Mouse (Mus musculus): ENCODE measurements around the gene Mettl13. TPM values are rescaled to one million over a fixed set of nuclear protein-coding genes. Genes with fewer than 3 reads are reported as not detected.

The Mettl13 gene
- polyA plus RNA-seq, 2 experiments: 17.0 to 17.9 TPM

DNA sequence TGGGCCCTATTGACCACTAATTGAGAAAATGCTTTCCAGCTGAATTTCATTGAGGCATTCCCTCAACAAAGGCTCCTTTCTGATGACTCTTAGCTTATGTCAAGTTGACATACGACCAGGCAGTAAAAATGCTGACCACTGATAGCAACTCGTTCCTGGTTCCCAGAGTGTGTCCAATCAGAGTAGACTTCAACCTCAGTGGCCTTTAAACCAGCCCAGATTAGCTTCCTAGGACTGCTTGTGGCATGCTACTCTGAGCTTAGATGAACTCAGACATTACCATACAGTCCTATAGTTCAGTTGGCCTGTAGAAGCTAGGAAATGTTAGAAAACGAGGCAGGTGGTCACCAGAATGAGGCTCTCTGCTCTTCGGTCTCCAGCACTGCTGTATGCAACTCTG lies 16.0 kb downstream of the Mettl13 start:
- no peak overlapping the region for H3K9ac ChIP-seq (ENCODE audit: low read depth, low read length, severe bottlenecking)
- no peaks in the 10 kb centered on the region for H3K27me3 ChIP-seq (ENCODE audit: control insufficient read depth, insufficient read depth, low read length)
- H3K27ac ChIP-seq (replicated peaks; ENCODE audit: low read depth, low read length): no peak overlapping the region
- ATAC-seq (ENCODE audit: low FRiP score, low read depth) (no peak), DNase-seq (ENCODE audit: low spot score) (no peak)
- no peaks in the 10 kb centered on the region for H3K4me1 ChIP-seq (ENCODE audit: control insufficient read depth, insufficient read depth, low read length)
- 64% methylated on average over 4 of the region's 4 CpGs for WGBS
- H3K36me3 ChIP-seq (ENCODE audit: control insufficient read depth, insufficient read depth, low read length): peaks cover 52% of the 10 kb centered on the region
- TF ChIP-seq POLR2A (IDR thresholded peaks at IDR 0.05; ENCODE audit: borderline replicate concordance, extremely low read depth, insufficient read depth, insufficient read length): no peak
- H3K9me3 ChIP-seq (ENCODE audit: control insufficient read depth, low read length): no peaks in the 10 kb centered on the region
- no peak overlapping the region for H3K4me2 ChIP-seq (replicated peaks; ENCODE audit: low read depth, low read length, severe bottlenecking)
- no peak overlapping the region for H3K4me3 ChIP-seq (replicated peaks; ENCODE audit: low read length)

DNA sequence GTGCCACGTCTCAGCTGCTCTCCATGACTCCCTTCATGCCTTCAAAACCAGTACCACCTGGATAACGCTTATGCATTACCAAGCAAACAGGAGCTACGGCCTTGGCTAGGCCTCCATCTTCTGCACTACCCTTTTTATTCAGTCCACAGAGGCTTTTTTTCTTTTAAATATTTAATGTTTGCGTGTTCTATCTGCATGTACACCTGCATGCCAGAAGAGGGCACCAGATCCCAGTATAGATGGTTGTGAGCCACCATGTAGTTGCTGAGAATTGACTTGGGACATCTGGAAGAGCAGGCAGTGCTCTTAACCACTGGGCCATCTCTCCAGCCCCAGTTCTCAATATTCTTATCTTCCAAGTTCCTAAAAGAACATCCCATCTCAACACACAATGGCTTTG lies 16.8 kb downstream of the Mettl13 start:
- TF ChIP-seq POLR2A (IDR thresholded peaks at IDR 0.05; ENCODE audit: borderline replicate concordance, extremely low read depth, insufficient read depth, insufficient read length): no peak
- DNase-seq (ENCODE audit: low spot score) (no peak), ATAC-seq (ENCODE audit: low FRiP score, low read depth) (no peak)
- Histone ChIP-seq H3K9ac (ENCODE audit: low read depth, low read length, severe bottlenecking) (no peak overlapping the region), H3K27ac (replicated peaks; ENCODE audit: low read depth, low read length) (no peak overlapping the region), H3K4me3 (replicated peaks; ENCODE audit: low read length) (no peak overlapping the region), H3K9me3 (ENCODE audit: control insufficient read depth, low read length) (no peaks in the 10 kb centered on the region), H3K27me3 (ENCODE audit: control insufficient read depth, insufficient read depth, low read length) (no peaks in the 10 kb centered on the region), H3K4me1 (ENCODE audit: control insufficient read depth, insufficient read depth, low read length) (no peaks in the 10 kb centered on the region), H3K36me3 (ENCODE audit: control insufficient read depth, insufficient read depth, low read length) (peaks cover 45% of the 10 kb centered on the region), H3K4me2 (replicated peaks; ENCODE audit: low read depth, low read length, severe bottlenecking) (no peak overlapping the region)
- WGBS: 72% methylated on average over 4 of the region's 4 CpGs

DNA sequence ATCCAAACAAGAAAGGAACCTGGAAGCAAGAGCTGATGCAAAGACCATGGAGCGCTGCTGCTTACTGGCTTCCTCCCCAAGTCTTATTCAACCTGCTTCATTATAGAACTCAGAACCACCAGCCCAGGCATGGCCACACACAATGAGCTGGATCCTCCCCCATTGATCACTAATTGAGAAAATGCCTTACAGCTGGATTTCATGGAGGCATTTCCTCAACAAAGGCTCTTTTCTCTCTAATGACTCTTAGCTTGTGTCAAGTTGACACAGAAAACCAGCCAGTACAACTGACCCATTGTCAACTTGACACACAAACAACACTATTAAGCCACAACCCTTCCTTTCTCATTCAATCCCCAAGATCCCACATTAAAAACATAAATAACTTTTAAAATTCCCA lies 17.7 kb downstream of the Mettl13 start:
- no peaks in the 10 kb centered on the region for H3K9me3 ChIP-seq (ENCODE audit: control insufficient read depth, low read length)
- H3K27me3 ChIP-seq (ENCODE audit: control insufficient read depth, insufficient read depth, low read length): no peaks in the 10 kb centered on the region
- DNase-seq (ENCODE audit: low spot score) (no peak), ATAC-seq (ENCODE audit: low FRiP score, low read depth) (no peak)
- peaks cover 36% of the 10 kb centered on the region for H3K36me3 ChIP-seq (ENCODE audit: control insufficient read depth, insufficient read depth, low read length)
- WGBS: 77% methylated on average over 1 of the region's 1 CpGs
- H3K4me2 ChIP-seq (replicated peaks; ENCODE audit: low read depth, low read length, severe bottlenecking): no peak overlapping the region
- H3K27ac ChIP-seq (replicated peaks; ENCODE audit: low read depth, low read length): no peak overlapping the region
- no peak overlapping the region for H3K9ac ChIP-seq (ENCODE audit: low read depth, low read length, severe bottlenecking)
- TF ChIP-seq POLR2A (IDR thresholded peaks at IDR 0.05; ENCODE audit: borderline replicate concordance, extremely low read depth, insufficient read depth, insufficient read length): no peak
- no peak overlapping the region for H3K4me3 ChIP-seq (replicated peaks; ENCODE audit: low read length)
- H3K4me1 ChIP-seq (ENCODE audit: control insufficient read depth, insufficient read depth, low read length): no peaks in the 10 kb centered on the region

DNA sequence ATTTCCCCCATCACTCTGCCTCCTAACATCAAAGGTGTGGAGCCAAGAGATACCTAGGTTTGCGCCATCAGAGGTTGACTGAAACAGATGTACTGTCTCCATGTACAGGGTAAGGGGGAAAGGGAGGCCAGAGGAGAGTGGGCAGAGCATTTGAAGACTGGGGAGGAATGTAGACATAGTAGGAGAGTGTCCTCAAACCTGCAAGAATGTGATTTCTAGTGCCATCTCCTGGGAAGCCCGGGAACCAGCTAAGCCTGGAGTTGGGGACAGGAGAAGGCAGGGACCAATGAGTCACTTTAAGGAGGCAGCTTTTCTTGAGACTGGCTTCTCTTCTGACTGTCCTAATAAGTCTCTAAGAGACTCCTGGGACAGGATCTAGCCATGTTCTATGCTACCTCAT lies 18.7 kb downstream of the Mettl13 start:
- Histone ChIP-seq H3K9ac (ENCODE audit: low read depth, low read length, severe bottlenecking) (no peak overlapping the region), H3K9me3 (ENCODE audit: control insufficient read depth, low read length) (no peaks in the 10 kb centered on the region), H3K4me3 (replicated peaks; ENCODE audit: low read length) (no peak overlapping the region), H3K27me3 (ENCODE audit: control insufficient read depth, insufficient read depth, low read length) (no peaks in the 10 kb centered on the region), H3K4me1 (ENCODE audit: control insufficient read depth, insufficient read depth, low read length) (no peaks in the 10 kb centered on the region), H3K27ac (replicated peaks; ENCODE audit: low read depth, low read length) (no peak overlapping the region), H3K36me3 (ENCODE audit: control insufficient read depth, insufficient read depth, low read length) (peaks cover 26% of the 10 kb centered on the region), H3K4me2 (replicated peaks; ENCODE audit: low read depth, low read length, severe bottlenecking) (no peak overlapping the region)
- WGBS: 58% methylated on average over 2 of the region's 2 CpGs
- DNase-seq (ENCODE audit: low spot score): no peak
- TF ChIP-seq POLR2A (IDR thresholded peaks at IDR 0.05; ENCODE audit: borderline replicate concordance, extremely low read depth, insufficient read depth, insufficient read length): no peak
- ATAC-seq (ENCODE audit: low FRiP score, low read depth): no peak

DNA sequence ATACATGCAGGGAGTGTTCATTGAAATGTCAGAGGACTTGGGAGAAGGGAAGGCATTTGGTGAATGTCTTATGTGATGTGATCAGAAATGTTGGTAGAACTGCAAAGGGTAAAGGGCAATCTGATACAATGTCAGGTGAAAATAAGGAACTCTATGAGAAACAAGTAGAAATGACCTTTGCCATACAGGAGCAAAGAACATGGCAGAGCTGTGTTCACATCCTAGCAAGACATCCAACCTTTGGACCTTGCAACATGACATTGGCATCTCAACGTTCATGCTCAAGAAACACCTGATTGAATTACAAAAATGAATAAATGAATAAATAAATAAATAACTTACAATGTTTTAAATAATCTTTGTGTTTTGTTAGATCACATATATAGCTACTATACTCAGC lies 33.2 kb downstream of the Mettl13 start:
- Histone ChIP-seq H3K4me2 (replicated peaks; ENCODE audit: low read depth, low read length, severe bottlenecking) (no peak overlapping the region), H3K4me3 (replicated peaks; ENCODE audit: low read length) (no peak overlapping the region), H3K27ac (replicated peaks; ENCODE audit: low read depth, low read length) (no peak overlapping the region), H3K36me3 (ENCODE audit: control insufficient read depth, insufficient read depth, low read length) (no peaks in the 10 kb centered on the region), H3K4me1 (ENCODE audit: control insufficient read depth, insufficient read depth, low read length) (no peaks in the 10 kb centered on the region), H3K9ac (ENCODE audit: low read depth, low read length, severe bottlenecking) (no peak overlapping the region), H3K9me3 (ENCODE audit: control insufficient read depth, low read length) (no peaks in the 10 kb centered on the region), H3K27me3 (ENCODE audit: control insufficient read depth, insufficient read depth, low read length) (no peaks in the 10 kb centered on the region)
- no peak for TF ChIP-seq POLR2A (IDR thresholded peaks at IDR 0.05; ENCODE audit: borderline replicate concordance, extremely low read depth, insufficient read depth, insufficient read length)
- DNase-seq (ENCODE audit: low spot score) (no peak), ATAC-seq (ENCODE audit: low FRiP score, low read depth) (no peak)
- WGBS: 93% methylated on average over 1 of the region's 1 CpGs

DNA sequence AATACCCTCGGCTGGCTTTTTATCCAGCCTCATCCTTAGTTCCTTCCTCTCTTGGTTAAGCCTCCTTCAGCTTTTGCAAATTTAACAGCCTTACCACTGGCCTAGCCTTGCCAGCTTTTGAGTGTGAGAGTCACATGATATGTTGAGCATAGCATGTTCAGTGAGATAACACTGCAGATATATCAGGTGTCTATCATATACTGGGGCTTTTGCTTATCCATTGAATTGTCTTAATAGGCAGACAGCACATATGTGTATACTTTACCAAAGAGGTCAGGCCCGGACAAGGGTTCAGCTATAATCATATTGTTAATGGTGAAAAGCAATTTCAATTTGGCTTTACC lies 38.4 kb downstream of the Mettl13 start:
- no peaks in the 10 kb centered on the region for H3K27me3 ChIP-seq (ENCODE audit: control insufficient read depth, insufficient read depth, low read length)
- H3K4me1 ChIP-seq (ENCODE audit: control insufficient read depth, insufficient read depth, low read length): no peaks in the 10 kb centered on the region
- H3K9me3 ChIP-seq (ENCODE audit: control insufficient read depth, low read length): no peaks in the 10 kb centered on the region
- no peak overlapping the region for H3K27ac ChIP-seq (replicated peaks; ENCODE audit: low read depth, low read length)
- H3K4me3 ChIP-seq (replicated peaks; ENCODE audit: low read length): no peak overlapping the region
- ATAC-seq (ENCODE audit: low FRiP score, low read depth) (no peak), DNase-seq (ENCODE audit: low spot score) (no peak)
- no peak for TF ChIP-seq POLR2A (IDR thresholded peaks at IDR 0.05; ENCODE audit: borderline replicate concordance, extremely low read depth, insufficient read depth, insufficient read length)
- no peak overlapping the region for H3K9ac ChIP-seq (ENCODE audit: low read depth, low read length, severe bottlenecking)
- 76% methylated on average over 2 of the region's 2 CpGs for WGBS
- H3K36me3 ChIP-seq (ENCODE audit: control insufficient read depth, insufficient read depth, low read length): no peaks in the 10 kb centered on the region
- no peak overlapping the region for H3K4me2 ChIP-seq (replicated peaks; ENCODE audit: low read depth, low read length, severe bottlenecking)
